Mouse (Mus musculus) heart, postnatal 25 days (tissue): ENCODE data around the gene Tmem201. TPM values are rescaled to one million over a fixed set of nuclear protein-coding genes. Genes with fewer than 3 reads are reported as not detected.

Experiments
- DNase-seq: peaks from one replicate; pipeline ENCODE4 v3.0.0; 2022; ENCODE audit warnings: low spot score
- intact Hi-C: fragments of 180-260 bp; cut with DNase I; formaldehyde crosslinking; loops from one replicate; pipeline ENCODE4 v1.15.1; 2025
- total RNA-seq, 2 experiments: library from RNA; stranded (reverse); gene quantifications; 2 replicates each; pipeline ENCODE4 v1.2.3; 2021

The Tmem201 gene
- total RNA-seq, 2 experiments from 2014 or later: 82.3 to 89.7 TPM

- DNase-seq: no peak
- intact Hi-C loops: no loop called here
Observed at GRCm38 (mm10) chr4:149691368-149691767, 46.5 kb downstream of the Tmem201 start.

GRCm38 (mm10) chr4:149690828-149691280 is 47.0 kb downstream of the Tmem201 start:
- intact Hi-C loops: no loop called here
- no peak for DNase-seq

GRCm38 (mm10) chr4:149689822-149690700 is 47.8 kb downstream of the Tmem201 start:
- no peak for DNase-seq
- intact Hi-C loops: no loop called here

GRCm38 (mm10) chr4:149688861-149689260 is 49.0 kb downstream of the Tmem201 start:
- DNase-seq: no peak
- intact Hi-C loops: no loop called here

GRCm38 (mm10) chr4:149684841-149685623 is 52.8 kb downstream of the Tmem201 start:
- DNase-seq: no peak
- intact Hi-C loops: no loop called here

- intact Hi-C loops: no loop called here
- DNase-seq: no peak
Observed at GRCm38 (mm10) chr4:149683875-149684274, 54.0 kb downstream of the Tmem201 start.

- no peak for DNase-seq
- intact Hi-C loops: no loop called here
Observed at GRCm38 (mm10) chr4:149679056-149679770, 58.6 kb downstream of the Tmem201 start.

- intact Hi-C loops: no loop called here
- DNase-seq: no peak
Observed at GRCm38 (mm10) chr4:149678006-149678405, 59.8 kb downstream of the Tmem201 start.

GRCm38 (mm10) chr4:149675378-149676261 is 62.2 kb downstream of the Tmem201 start:
- intact Hi-C loops: loop anchor here (2.0 kb wide), 1 partner anchor 21 kb away; no protein-coding TSS in a partner anchor
- DNase-seq: peak; percentile 67

- no peak for DNase-seq
- intact Hi-C loops: loop anchor here (2.0 kb wide), 1 partner anchor 20 kb away; no protein-coding TSS in a partner anchor
Observed at GRCm38 (mm10) chr4:149674814-149675377, 62.9 kb downstream of the Tmem201 start.

- DNase-seq: no peak
- intact Hi-C loops: no loop called here
Observed at GRCm38 (mm10) chr4:149672747-149673146, 65.1 kb downstream of the Tmem201 start.

GRCm38 (mm10) chr4:149671175-149671574 is 66.7 kb downstream of the Tmem201 start:
- intact Hi-C loops: no loop called here
- DNase-seq: no peak

GRCm38 (mm10) chr4:149665692-149666090 is 72.2 kb downstream of the Tmem201 start:
- intact Hi-C loops: no loop called here
- DNase-seq: no peak

Other genes with a start within 250 kb of the Tmem201 start
- gene Ctnnbip1, start 219.8 kb downstream of the Tmem201 start, total RNA-seq: 10 to 100 TPM; 33.0 to 35.4 TPM
- 10 to 100 TPM; 80.7 to 84.0 TPM for gene Clstn1, start 151.6 kb downstream of the Tmem201 start, total RNA-seq
- 1 to 10 TPM; 4.0 to 4.3 TPM for gene Pik3cd, start 35.5 kb downstream of the Tmem201 start, total RNA-seq
- gene Slc25a33, start 36.2 kb upstream of the Tmem201 start, total RNA-seq: 10 to 100 TPM; 22.5 to 30.5 TPM
- gene Spsb1, start 217.0 kb upstream of the Tmem201 start, total RNA-seq: 10 to 100 TPM; 32.6 to 36.7 TPM